Mouse (Mus musculus) midbrain, embryonic 10.5 days (tissue): ENCODE measurements around the gene Ttc28. TPM values are rescaled to one million over a fixed set of nuclear protein-coding genes. Genes with fewer than 3 reads are reported as not detected.

ENCODE experiments used
- DNase-seq: peaks from one replicate; pipeline ENCODE4 v3.0.0-alpha.2; 2017; ENCODE audit warnings: low spot score
- H3K27ac ChIP-seq: fragments of 300-500 bp; sonication (generic); replicated peaks from 2 replicates; pipeline ENCODE4 v1.5.1; 2016; ENCODE audit warnings: mild to moderate bottlenecking
- H3K27me3 ChIP-seq: fragments of 300-500 bp; sonication (generic); 2 replicates; pipeline ENCODE4 v1.6.1; 2016; ENCODE audit warnings: low read depth, mild to moderate bottlenecking; ENCODE audit not compliant: poor library complexity, severe bottlenecking
- H3K36me3 ChIP-seq: fragments of 300-500 bp; sonication (generic); 2 replicates; pipeline ENCODE4 v1.6.1; 2016; ENCODE audit warnings: mild to moderate bottlenecking, moderate library complexity
- H3K4me1 ChIP-seq: fragments of 300-500 bp; sonication (generic); 2 replicates; pipeline ENCODE4 v1.6.1; 2016
- H3K4me3 ChIP-seq: fragments of 300-500 bp; sonication (generic); 2 replicates; pipeline ENCODE4 v1.5.1; 2016; ENCODE audit warnings: mild to moderate bottlenecking, moderate library complexity
- H3K9me3 ChIP-seq: fragments of 300-500 bp; sonication (generic); replicated peaks from 2 replicates; pipeline ENCODE4 v1.6.1; 2016; ENCODE audit warnings: mild to moderate bottlenecking
- WGBS: fragments of 180-500 bp; shearing (Covaris S2); methylation state at CpG from one replicate; pipeline ENCODE4 v1.1.7; 2016; 5-methylcytosine and 5-hydroxymethylcytosine counted together
- polyA plus RNA-seq: library from polyadenylated mRNA; unstranded; fragments of >200 nt; fragmentation: Nextera tagmentation; extraction: Ambion mirVana; gene quantifications from 2 replicates; pipeline ENCODE4 v1.2.1, GENCODE M21; 2016

Gene Ttc28
- polyA plus RNA-seq, 1 experiment from 2014 or later = 9.4 TPM

DNA sequence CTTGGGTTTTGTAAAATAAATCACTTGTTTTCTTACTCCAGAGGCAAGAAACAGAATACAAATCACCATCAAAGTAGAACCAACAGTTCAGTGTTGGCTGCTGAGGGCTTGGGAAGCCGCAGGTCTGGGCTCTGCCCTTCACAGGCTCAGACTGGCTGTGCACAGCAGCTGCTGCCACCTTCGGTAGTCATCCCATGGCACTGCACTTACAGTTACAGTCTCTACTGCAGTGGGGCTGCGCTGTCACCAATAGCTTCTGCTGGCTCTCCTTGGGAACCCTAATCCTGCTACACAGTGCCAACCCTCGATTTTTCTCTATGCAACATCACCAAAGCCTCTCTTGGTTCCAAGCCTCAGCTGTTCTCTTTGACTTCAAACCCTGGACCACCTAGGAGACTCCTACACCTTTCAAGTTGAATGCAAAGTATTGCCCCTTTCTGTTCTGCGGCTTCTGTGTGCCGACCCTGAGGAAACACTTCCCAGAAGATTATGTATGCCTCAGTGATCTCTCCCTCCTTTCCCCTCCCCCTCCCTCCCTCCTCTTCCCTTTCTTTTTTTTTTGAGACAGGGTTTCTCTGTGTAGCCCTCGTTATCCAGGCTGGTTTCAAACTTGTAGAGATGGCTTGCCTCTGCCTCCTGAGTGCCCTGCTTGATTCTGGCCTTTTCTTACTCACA lies 17.6 kb downstream of the Ttc28 start:
- no peaks in the 10 kb centered on the region for H3K27me3 ChIP-seq
- peaks cover 24% of the 10 kb centered on the region for H3K4me1 ChIP-seq
- peak; percentile 45 for DNase-seq
- H3K27ac ChIP-seq = peak overlapping the region; percentile 74
- WGBS = 19% methylated on average over 7 of the region's 7 CpGs
- H3K4me3 ChIP-seq = no peak overlapping the region
- no peaks in the 10 kb centered on the region for H3K9me3 ChIP-seq
- H3K36me3 ChIP-seq = peaks cover 56% of the 10 kb centered on the region

DNA sequence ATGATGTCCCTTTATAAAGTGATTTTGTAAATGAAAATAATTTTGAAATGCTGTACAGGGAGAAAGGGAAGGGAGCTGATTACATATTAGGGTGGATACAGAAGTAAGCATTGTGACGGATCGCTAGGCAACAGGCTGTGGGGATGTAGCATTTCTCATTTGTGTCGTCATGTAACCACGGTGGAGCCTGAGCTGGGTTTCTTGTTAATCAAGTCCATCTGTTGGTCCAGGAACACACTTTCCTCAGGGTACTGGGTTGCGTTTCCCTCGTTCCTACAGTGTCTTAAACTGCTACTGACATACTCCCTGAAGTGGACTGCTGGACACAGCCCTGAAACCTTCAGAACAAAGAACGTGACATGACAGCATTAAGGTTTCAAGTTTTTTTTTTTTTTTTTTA lies 18.6 kb downstream of the Ttc28 start:
- H3K36me3 ChIP-seq = peaks cover 53% of the 10 kb centered on the region
- WGBS = 49% methylated on average over 7 of the region's 7 CpGs
- peak overlapping the region; percentile 63 for H3K27ac ChIP-seq
- H3K4me1 ChIP-seq = peaks cover 24% of the 10 kb centered on the region
- peak; percentile 40 for DNase-seq
- no peaks in the 10 kb centered on the region for H3K9me3 ChIP-seq
- H3K27me3 ChIP-seq = no peaks in the 10 kb centered on the region
- H3K4me3 ChIP-seq = no peak overlapping the region

GRCm38 (mm10) chr5:110898785-110899184 lies 19.2 kb downstream of the Ttc28 start:
- 91% methylated on average over 4 of the region's 4 CpGs for WGBS
- H3K27ac ChIP-seq = 0 out of 2 replicates have a peak overlapping the region, but pooled peaks have one; percentile 13
- DNase-seq = no peak

DNA sequence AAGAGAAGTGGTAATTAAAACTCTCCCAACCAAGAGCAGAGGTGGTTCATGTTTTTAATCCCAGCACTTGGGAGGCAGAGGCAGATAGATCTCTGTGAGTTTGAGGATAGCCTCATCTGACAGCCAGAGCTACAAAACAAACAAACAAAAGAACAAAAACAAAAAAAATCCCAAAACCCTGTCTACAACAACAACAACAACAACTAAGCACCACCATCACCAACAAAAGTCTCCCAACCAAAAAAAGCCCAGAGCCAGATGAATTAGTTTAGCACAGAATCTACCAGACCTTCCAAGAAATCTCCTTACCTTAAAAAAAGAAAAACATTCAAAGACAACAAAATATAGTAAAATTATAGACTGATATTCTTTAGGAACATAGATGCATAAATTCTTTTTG lies 20.7 kb downstream of the Ttc28 start:
- no peak overlapping the region for H3K27ac ChIP-seq
- H3K4me3 ChIP-seq = no peak overlapping the region
- DNase-seq = no peak
- no peaks in the 10 kb centered on the region for H3K27me3 ChIP-seq
- peaks cover 38% of the 10 kb centered on the region for H3K36me3 ChIP-seq
- H3K9me3 ChIP-seq = no peaks in the 10 kb centered on the region
- peaks cover 24% of the 10 kb centered on the region for H3K4me1 ChIP-seq

More at GRCm38 (mm10) chr5:110898785-110899184, 19.2 kb downstream of the Ttc28 start:
- Histone ChIP-seq H3K4me3 (no peak overlapping the region), H3K27me3 (no peaks in the 10 kb centered on the region), H3K4me1 (peaks cover 24% of the 10 kb centered on the region), H3K9me3 (no peaks in the 10 kb centered on the region), H3K36me3 (peaks cover 47% of the 10 kb centered on the region)

DNA sequence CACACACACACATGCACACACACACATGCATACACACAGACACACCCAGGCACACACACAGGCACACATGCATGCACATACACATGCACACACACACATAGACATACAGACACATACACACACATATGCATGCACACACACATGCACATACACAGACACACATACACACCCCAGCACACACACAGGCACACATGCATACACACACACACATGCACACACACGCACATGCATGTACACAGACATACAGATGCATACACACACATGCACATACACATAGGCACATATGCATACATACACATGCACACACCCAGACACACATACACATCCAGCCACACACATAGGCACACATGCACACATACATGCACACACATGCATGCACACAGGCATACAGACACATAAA lies 27.1 kb downstream of the Ttc28 start:
- H3K9me3 ChIP-seq = peaks cover 7% of the 10 kb centered on the region; the same call in 1 of the 2 replicates
- 97% methylated on average over 1 of the region's 1 CpGs for WGBS

DNA sequence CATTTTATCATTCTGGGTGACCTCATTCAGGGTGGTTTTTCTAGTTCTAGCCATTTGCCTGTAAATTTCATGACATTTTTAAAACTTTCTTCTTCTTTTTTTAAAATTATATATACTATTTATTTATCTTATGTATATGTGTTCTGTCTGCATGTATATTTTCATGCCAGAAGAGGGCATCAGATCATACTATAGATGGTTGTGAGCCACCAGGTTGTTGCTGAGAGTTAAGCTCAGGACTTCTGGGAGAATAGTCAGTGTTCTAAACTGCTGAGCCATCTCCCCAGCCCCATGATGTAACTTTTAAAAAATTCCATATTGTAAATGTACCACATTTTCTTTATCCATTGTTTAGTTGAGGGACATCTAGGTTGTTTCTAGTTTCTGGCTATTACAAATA lies 29.3 kb downstream of the Ttc28 start:
- Histone ChIP-seq H3K4me3 (no peak overlapping the region), H3K36me3 (peaks cover 28% of the 10 kb centered on the region), H3K9me3 (peaks cover 7% of the 10 kb centered on the region; the same call in 1 of the 2 replicates), H3K27ac (no peak overlapping the region), H3K4me1 (no peaks in the 10 kb centered on the region), H3K27me3 (no peaks in the 10 kb centered on the region)
- DNase-seq = no peak

More for the DNA sequence above, 27.1 kb downstream of the Ttc28 start:
- Histone ChIP-seq H3K27ac (no peak overlapping the region), H3K27me3 (no peaks in the 10 kb centered on the region), H3K4me3 (no peak overlapping the region), H3K36me3 (peaks cover 39% of the 10 kb centered on the region), H3K4me1 (no peaks in the 10 kb centered on the region)
- DNase-seq = no peak

- 85% methylated on average over 4 of the region's 4 CpGs for WGBS
- no peaks in the 10 kb centered on the region for H3K27me3 ChIP-seq
- no peaks in the 10 kb centered on the region for H3K4me1 ChIP-seq
- no peak overlapping the region for H3K4me3 ChIP-seq
- H3K9me3 ChIP-seq = peaks cover 7% of the 10 kb centered on the region; the same call in 1 of the 2 replicates
- H3K27ac ChIP-seq = no peak overlapping the region
- peaks cover 28% of the 10 kb centered on the region for H3K36me3 ChIP-seq
- no peak for DNase-seq
Observed at GRCm38 (mm10) chr5:110909955-110910589, 30.5 kb downstream of the Ttc28 start.

DNA sequence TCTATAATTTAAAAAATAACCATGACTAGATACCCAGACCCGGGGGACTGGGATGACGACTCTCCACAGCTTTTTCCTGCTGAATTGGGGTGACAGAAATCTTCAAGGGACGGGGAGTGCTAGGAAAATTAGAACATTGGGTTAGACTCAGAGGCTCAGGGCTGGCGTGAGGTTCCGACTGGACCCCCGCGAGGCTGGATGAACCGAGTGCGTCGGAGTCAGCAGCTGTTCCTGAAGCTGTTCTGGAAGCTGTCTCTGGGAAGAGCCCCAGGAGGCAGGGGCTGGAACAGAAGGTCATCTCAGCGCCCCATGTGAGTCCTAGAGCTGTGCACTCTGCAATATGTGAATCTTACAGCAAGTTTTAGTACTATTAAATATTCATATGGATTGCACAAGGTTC lies 35.3 kb downstream of the Ttc28 start:
- Histone ChIP-seq H3K4me1 (no peaks in the 10 kb centered on the region), H3K36me3 (peaks cover 21% of the 10 kb centered on the region), H3K9me3 (no peaks in the 10 kb centered on the region), H3K27ac (no peak overlapping the region), H3K27me3 (no peaks in the 10 kb centered on the region), H3K4me3 (no peak overlapping the region)
- 88% methylated on average over 11 of the region's 11 CpGs for WGBS
- DNase-seq = no peak

DNA sequence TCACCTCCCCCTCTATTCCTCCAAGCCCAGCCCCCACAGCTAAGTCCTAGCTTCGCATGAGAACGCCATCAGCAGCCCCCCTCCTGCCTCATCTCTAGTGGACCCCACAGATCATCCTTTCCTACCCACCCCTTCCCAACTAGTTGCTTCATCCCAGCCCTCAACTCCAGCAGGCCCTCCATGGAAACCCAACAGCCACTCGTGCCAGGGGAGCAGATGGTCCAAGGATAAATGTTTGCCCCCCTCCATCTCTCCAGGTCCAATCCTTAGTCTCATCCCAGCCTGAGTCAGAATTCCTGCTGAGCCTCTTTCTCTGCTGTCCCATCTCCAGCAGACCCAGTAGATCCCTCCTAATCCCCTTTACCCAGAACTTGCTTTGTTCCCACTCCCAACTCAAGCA lies 36.6 kb downstream of the Ttc28 start:
- no peak for DNase-seq
- Histone ChIP-seq H3K27me3 (no peaks in the 10 kb centered on the region), H3K36me3 (peaks cover 21% of the 10 kb centered on the region), H3K9me3 (no peaks in the 10 kb centered on the region), H3K4me1 (no peaks in the 10 kb centered on the region), H3K4me3 (no peak overlapping the region), H3K27ac (no peak overlapping the region)
- WGBS = 74% methylated on average over 3 of the region's 3 CpGs

- Histone ChIP-seq H3K27me3 (no peaks in the 10 kb centered on the region), H3K4me1 (no peaks in the 10 kb centered on the region), H3K36me3 (peaks cover 21% of the 10 kb centered on the region), H3K9me3 (no peaks in the 10 kb centered on the region), H3K4me3 (no peak overlapping the region), H3K27ac (no peak overlapping the region)
- WGBS = 88% methylated on average over 4 of the region's 4 CpGs
- DNase-seq = no peak
Observed at GRCm38 (mm10) chr5:110919541-110919940, 39.9 kb downstream of the Ttc28 start.

GRCm38 (mm10) chr5:110923336-110923735 lies 43.7 kb downstream of the Ttc28 start:
- H3K27me3 ChIP-seq = no peaks in the 10 kb centered on the region
- DNase-seq = no peak
- no peak overlapping the region for H3K27ac ChIP-seq
- H3K9me3 ChIP-seq = no peaks in the 10 kb centered on the region
- no peaks in the 10 kb centered on the region for H3K36me3 ChIP-seq
- 32% methylated on average over 1 of the region's 1 CpGs for WGBS
- no peaks in the 10 kb centered on the region for H3K4me1 ChIP-seq
- no peak overlapping the region for H3K4me3 ChIP-seq

GRCm38 (mm10) chr5:110924636-110925035 lies 45.0 kb downstream of the Ttc28 start:
- H3K36me3 ChIP-seq = no peaks in the 10 kb centered on the region
- H3K4me3 ChIP-seq = no peak overlapping the region
- H3K9me3 ChIP-seq = no peaks in the 10 kb centered on the region
- H3K27me3 ChIP-seq = no peaks in the 10 kb centered on the region
- 92% methylated on average over 3 of the region's 3 CpGs for WGBS
- H3K27ac ChIP-seq = no peak overlapping the region
- no peak for DNase-seq
- H3K4me1 ChIP-seq = no peaks in the 10 kb centered on the region

- 92% methylated on average over 5 of the region's 5 CpGs for WGBS
Observed at GRCm38 (mm10) chr5:110925804-110926203, 46.2 kb downstream of the Ttc28 start.

More at GRCm38 (mm10) chr5:110925804-110926203, 46.2 kb downstream of the Ttc28 start:
- Histone ChIP-seq H3K27ac (no peak overlapping the region), H3K4me1 (no peaks in the 10 kb centered on the region), H3K27me3 (no peaks in the 10 kb centered on the region), H3K9me3 (no peaks in the 10 kb centered on the region), H3K4me3 (no peak overlapping the region), H3K36me3 (no peaks in the 10 kb centered on the region)
- DNase-seq = no peak
